Mouse (Mus musculus) testis, adult 2 months (tissue): ENCODE data around the gene Pkmyt1. TPM values are rescaled to one million over a fixed set of nuclear protein-coding genes. Genes with fewer than 3 reads are reported as not detected.
A peak's percentile ranks its signal among the peaks of the same experiment; 100 is the strongest.

Experiments
- H3K27ac ChIP-seq: fragments of 200-500 bp; 2 replicates; pipeline ENCODE4 v1.5.1; 2012; ENCODE audit warnings: low read depth, low read length; ENCODE audit not compliant: control insufficient read depth, insufficient read depth
- H3K27me3 ChIP-seq: fragments of 200-500 bp; 2 replicates; pipeline ENCODE4 v1.6.1; 2012; ENCODE audit warnings: mild to moderate bottlenecking, low read length, moderate library complexity; ENCODE audit not compliant: control insufficient read depth, insufficient read depth
- H3K36me3 ChIP-seq: fragments of 200-500 bp; 2 replicates; pipeline ENCODE4 v1.6.1; 2012; ENCODE audit warnings: mild to moderate bottlenecking, low read length; ENCODE audit not compliant: control insufficient read depth, insufficient read depth
- H3K4me1 ChIP-seq: fragments of 200-500 bp; 2 replicates; pipeline ENCODE4 v1.6.1; 2012; ENCODE audit warnings: low read length; ENCODE audit not compliant: control insufficient read depth, insufficient read depth
- H3K4me3 ChIP-seq: fragments of 200-500 bp; 2 replicates; pipeline ENCODE4 v1.5.1; 2012; ENCODE audit warnings: low read depth, mild to moderate bottlenecking, low read length, moderate library complexity, mixed read lengths; ENCODE audit not compliant: control insufficient read depth
- CTCF ChIP-seq: fragments of 200-500 bp; IDR thresholded peaks from 2 replicates; pipeline ENCODE4 v1.5.1; 2012; ENCODE audit warnings: low read depth, mild to moderate bottlenecking, inconsistent platforms, low read length, moderate library complexity; ENCODE audit not compliant: control insufficient read depth, insufficient read depth, insufficient replicate concordance
- POLR2A ChIP-seq: fragments of 200-500 bp; IDR thresholded peaks from 2 replicates; pipeline ENCODE4 v1.6.1; 2012; ENCODE audit warnings: low read depth, mild to moderate bottlenecking, inconsistent platforms, low read length, moderate library complexity; ENCODE audit not compliant: control insufficient read depth
- polyA plus RNA-seq: library from polyadenylated mRNA; depleted of rRNA; stranded (reverse); fragments of >200 nt; gene quantifications from 2 replicates; pipeline ENCODE4 v1.2.3, GENCODE M21; 2012

The Pkmyt1 gene
- polyA plus RNA-seq, 1 experiment, result 88.6 TPM

- TF ChIP-seq CTCF (no peak), POLR2A (no peak)
- peaks cover 25% of the 10 kb centered on the region for H3K4me1 ChIP-seq
- H3K27ac ChIP-seq, result no peak within 1 kb of the TSS
- peak within 1 kb of the TSS; percentile 30 for H3K4me3 ChIP-seq
- no peaks in the 10 kb centered on the region for H3K36me3 ChIP-seq
- H3K27me3 ChIP-seq, result 0 out of 2 replicates have a peak, but pooled peaks cover under 1% of the 10 kb centered on the region
These were observed 19.4 kb downstream of the Pkmyt1 start, which contains the start of gene Kremen2 for GRCm38 (mm10) chr17:23745301-23746251. Gene Kremen2, minus strand, starts transcription at chr17:23745833.

GRCm38 (mm10) chr17:23746311-23746710, 20.2 kb downstream of the Pkmyt1 start:
- peak overlapping the region; percentile 30 for H3K4me3 ChIP-seq
- no peak overlapping the region for H3K27ac ChIP-seq
- peaks cover 21% of the 10 kb centered on the region for H3K4me1 ChIP-seq
- H3K36me3 ChIP-seq, result no peaks in the 10 kb centered on the region
- TF ChIP-seq CTCF (no peak), POLR2A (no peak)
- no peaks in the 10 kb centered on the region for H3K27me3 ChIP-seq

GRCm38 (mm10) chr17:23746767-23747166, 20.6 kb downstream of the Pkmyt1 start:
- Histone ChIP-seq H3K27ac (no peak overlapping the region), H3K4me3 (no peak overlapping the region), H3K27me3 (no peaks in the 10 kb centered on the region), H3K4me1 (peaks cover 21% of the 10 kb centered on the region), H3K36me3 (no peaks in the 10 kb centered on the region)
- no peak for TF ChIP-seq POLR2A
- no peak for TF ChIP-seq CTCF

DNA sequence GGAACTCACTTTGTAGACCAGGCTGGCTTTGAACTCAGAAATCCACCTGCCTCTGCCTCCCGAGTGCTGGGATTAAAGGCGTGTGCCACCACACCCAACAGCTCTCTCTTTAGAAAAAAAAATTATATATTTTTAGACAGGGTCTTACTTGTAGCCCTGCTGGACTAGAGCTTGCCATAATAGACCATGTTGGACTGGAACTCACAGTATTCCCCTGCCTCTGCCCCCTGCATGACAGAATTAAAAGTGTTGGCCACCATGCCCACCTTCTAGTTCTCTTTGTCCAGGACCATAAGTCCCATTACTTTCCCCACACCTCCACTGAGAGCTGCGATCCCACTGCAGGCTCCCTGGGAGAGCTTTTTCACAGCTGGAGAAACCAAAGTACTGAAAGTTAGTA, 21.3 kb downstream of the Pkmyt1 start:
- Histone ChIP-seq H3K27me3 (no peaks in the 10 kb centered on the region), H3K4me1 (peaks cover 14% of the 10 kb centered on the region), H3K27ac (no peak overlapping the region), H3K36me3 (no peaks in the 10 kb centered on the region), H3K4me3 (no peak overlapping the region)
- TF ChIP-seq CTCF, result no peak
- TF ChIP-seq POLR2A, result no peak

DNA sequence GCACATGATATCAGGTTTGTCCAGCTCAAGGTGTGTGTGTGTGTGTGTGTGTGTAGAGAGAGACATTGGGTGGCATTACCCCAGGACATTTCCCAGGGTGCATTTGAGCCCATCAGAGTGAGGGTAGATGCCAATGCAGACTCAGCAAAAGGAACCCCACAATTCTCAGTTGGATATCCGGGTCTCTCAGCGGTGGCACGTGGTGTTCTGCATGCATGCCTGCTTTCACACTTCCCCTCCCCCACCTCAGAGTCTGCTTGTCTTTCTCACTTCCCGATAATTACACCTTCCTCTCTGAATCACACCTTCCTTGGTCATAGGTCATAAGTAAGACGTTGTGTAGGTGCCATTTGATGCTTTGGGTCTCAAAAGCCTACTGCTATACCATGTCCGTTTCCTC, 21.9 kb downstream of the Pkmyt1 start:
- Histone ChIP-seq H3K27ac (no peak overlapping the region), H3K27me3 (no peaks in the 10 kb centered on the region), H3K4me3 (no peak overlapping the region), H3K4me1 (peaks cover 13% of the 10 kb centered on the region), H3K36me3 (no peaks in the 10 kb centered on the region)
- no peak for TF ChIP-seq CTCF
- TF ChIP-seq POLR2A, result no peak

DNA sequence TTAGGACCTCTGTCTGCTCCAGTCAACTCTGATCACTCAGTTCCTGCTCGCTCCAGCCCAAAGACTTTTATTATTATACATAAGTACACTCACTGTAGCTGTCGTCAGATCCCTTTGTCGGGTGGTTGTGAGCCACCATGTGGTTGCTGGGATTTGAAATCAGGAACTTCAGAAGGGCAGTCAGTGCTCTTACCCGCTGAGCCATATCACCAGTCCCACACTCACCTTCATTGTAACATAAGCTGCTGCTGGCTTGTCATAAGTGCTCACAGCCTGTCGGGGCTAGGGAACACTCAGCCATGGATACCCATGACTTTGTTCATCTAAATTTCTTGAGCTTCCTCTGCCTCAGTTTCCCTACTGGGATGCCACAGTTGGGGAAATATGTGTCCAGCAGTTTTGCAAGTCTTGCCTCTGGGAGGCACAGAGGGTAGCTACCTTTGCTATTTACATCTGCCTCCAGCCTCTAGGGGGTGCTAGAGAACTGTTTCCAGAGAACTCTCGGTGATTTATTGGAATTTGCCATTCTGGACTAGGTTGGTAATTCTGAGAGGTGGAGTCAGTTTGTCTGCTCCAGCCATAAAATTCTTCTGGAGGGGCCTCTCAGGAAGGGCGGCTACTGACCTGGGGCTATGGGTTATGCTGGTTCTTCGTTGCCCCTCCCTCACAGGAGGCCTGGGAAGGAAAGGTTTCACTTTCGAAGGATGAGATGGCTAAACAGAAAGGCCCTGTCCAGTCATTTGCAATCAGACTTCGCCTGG, 22.7 kb downstream of the Pkmyt1 start:
- Histone ChIP-seq H3K36me3 (no peaks in the 10 kb centered on the region), H3K4me1 (peaks cover 9% of the 10 kb centered on the region), H3K27ac (no peak overlapping the region), H3K4me3 (peak overlapping the region; percentile 10; the same call in 1 of the 2 replicates), H3K27me3 (no peaks in the 10 kb centered on the region)
- TF ChIP-seq POLR2A, result no peak
- peak; percentile 18; the same call in 1 of the 2 replicates for TF ChIP-seq CTCF

- peaks cover 9% of the 10 kb centered on the region for H3K4me1 ChIP-seq
- H3K27me3 ChIP-seq, result no peaks in the 10 kb centered on the region
- H3K27ac ChIP-seq, result no peak overlapping the region
- no peaks in the 10 kb centered on the region for H3K36me3 ChIP-seq
- no peak overlapping the region for H3K4me3 ChIP-seq
- TF ChIP-seq POLR2A, result no peak
- no peak for TF ChIP-seq CTCF
These were observed 23.5 kb downstream of the Pkmyt1 start for GRCm38 (mm10) chr17:23749400-23750191.
